Comparison of ENCODE assay signal across 12 mouse cellular contexts in the genomic region with DNA sequence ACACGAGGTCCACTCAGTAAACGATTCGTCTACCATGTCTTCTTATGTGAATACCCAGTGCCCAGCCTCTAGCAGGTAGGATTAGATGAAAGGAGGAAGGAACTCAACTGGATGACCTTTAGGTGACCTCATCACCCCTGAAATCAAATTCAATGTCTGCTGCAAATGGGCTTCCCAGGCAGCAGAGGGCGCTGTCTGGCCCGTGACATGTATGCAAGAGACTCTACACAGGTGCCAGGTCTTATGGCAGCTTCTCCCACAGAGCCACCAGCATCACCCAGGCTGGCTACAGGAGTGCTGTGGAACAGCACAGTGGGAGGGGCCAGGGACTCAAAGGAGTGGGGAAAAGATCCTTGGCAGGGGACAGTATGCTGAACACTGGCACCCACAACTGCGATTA.
DNase-seq lines count a peak whose midpoint lies in the region; ATAC-seq and TF ChIP-seq lines count a peak whose summit lies in the region.
"Had no signal": no experiment of that assay in that cellular context is flagged by ENCODE, and none has a peak within 500 bp of the region (broad histone marks: within the 10 kb centered on the region; RNA-seq: fewer than 3 reads in every experiment).

No protein-coding gene starts in this region.

- H3K4me1 ChIP-seq in hindbrain, postnatal 0 days (ENCODE audit: insufficient read depth, low read length) = peaks cover 4% of the 10 kb centered on the region; the same call in 1 of the 2 replicates
- peaks cover 19% of the 10 kb centered on the region for H3K4me1 ChIP-seq in hindbrain, embryonic 13.5 days (replicated peaks)

- peak; percentile 62 for TF ChIP-seq CTCF in hindbrain, postnatal 0 days (IDR thresholded peaks at IDR 0.05; ENCODE audit: low read depth)

- H3K9me3 ChIP-seq in hindbrain, postnatal 0 days (ENCODE audit: low read length) = no peaks in the 10 kb centered on the region
- no peaks in the 10 kb centered on the region for H3K9me3 ChIP-seq in hindbrain, embryonic 13.5 days
- H3K9me3 ChIP-seq: limb, embryonic 12.5 days; midbrain, embryonic 13.5 days had no signal

- H3K36me3 ChIP-seq in hindbrain, postnatal 0 days (ENCODE audit: insufficient read depth, low read length) = no peaks in the 10 kb centered on the region
- H3K36me3 ChIP-seq in hindbrain, embryonic 13.5 days = peaks cover 11% of the 10 kb centered on the region; the same call in 1 of the 2 replicates
- H3K36me3 ChIP-seq: limb, embryonic 12.5 days; midbrain, embryonic 13.5 days had no signal

- H3K27ac ChIP-seq in hindbrain, postnatal 0 days = no peak overlapping the region
- no peak overlapping the region for H3K27ac ChIP-seq in hindbrain, embryonic 13.5 days
- H3K27ac ChIP-seq: limb, embryonic 12.5 days; midbrain, embryonic 13.5 days had no signal

- intact Hi-C loops in left cerebral cortex, postnatal 36 days (cut with DNase I) = no loop called here

- H3K4me2 ChIP-seq in hindbrain, postnatal 0 days (ENCODE audit: low read depth, low read length) = no peak overlapping the region
- H3K4me2 ChIP-seq in hindbrain, embryonic 13.5 days = no peak overlapping the region
- H3K4me2 ChIP-seq: limb, embryonic 12.5 days; midbrain, embryonic 13.5 days had no signal

- H3K27me3 ChIP-seq in hindbrain, postnatal 0 days (ENCODE audit: insufficient read depth, low read length) = no peaks in the 10 kb centered on the region
- H3K27me3 ChIP-seq in hindbrain, embryonic 13.5 days = peaks cover 26% of the 10 kb centered on the region

- DNase-seq in hindbrain, postnatal 0 days (ENCODE audit: low spot score) = peak; percentile 20
- DNase-seq in thymus, postnatal 4 days = peak; percentile 36
- no peak for DNase-seq in thymus, postnatal 10 days (ENCODE audit: low spot score in 2 of 2)
- DNase-seq in cerebellum, postnatal 25 days = peak; percentile 50 to 66
- no peak for DNase-seq in urinary bladder, postnatal 25 days (ENCODE audit: low spot score)
- no peak for DNase-seq in adrenal gland, postnatal 10 days
- DNase-seq in left cerebral cortex, postnatal 36 days (ENCODE audit: low spot score in 2 of 2) = no peak
- DNase-seq: kidney, postnatal 10 days; thymus, adult 18-20 months had no signal

- no peak overlapping the region for H3K9ac ChIP-seq in hindbrain, postnatal 0 days (replicated peaks; ENCODE audit: low read length)
- no peak overlapping the region for H3K9ac ChIP-seq in hindbrain, embryonic 13.5 days
- H3K9ac ChIP-seq: limb, embryonic 12.5 days; midbrain, embryonic 13.5 days had no signal

- WGBS in hindbrain, postnatal 0 days = 60% methylated on average over 6 of the region's 6 CpGs
- WGBS in hindbrain, embryonic 13.5 days = 57% methylated on average over 6 of the region's 6 CpGs

- H3K4me3 ChIP-seq in hindbrain, postnatal 0 days (ENCODE audit: low read length) = no peak overlapping the region
- no peak overlapping the region for H3K4me3 ChIP-seq in hindbrain, embryonic 13.5 days
- H3K4me3 ChIP-seq: limb, embryonic 12.5 days; midbrain, embryonic 13.5 days had no signal

- no peak for ATAC-seq in hindbrain, postnatal 0 days
- no peak for ATAC-seq in hindbrain, embryonic 13.5 days (ENCODE audit: low FRiP score)
- ATAC-seq: midbrain, embryonic 13.5 days had no signal

Comparison
In these comparisons a context has a peak if more than half of its experiments do, and no peak if none do; other contexts are left out.
1. DNase-seq: peak in hindbrain, postnatal 0 days (single experiment), thymus, postnatal 4 days (single experiment) and cerebellum, postnatal 25 days (2 of 2); none in thymus, postnatal 10 days (0 of 2), urinary bladder, postnatal 25 days (single experiment), adrenal gland, postnatal 10 days (single experiment) and left cerebral cortex, postnatal 36 days (0 of 2).